Mouse (Mus musculus) c-Kit-negative CD71-positive TER-119-positive erythroid progenitor cells, embryonic 14.5 days (primary cell): ENCODE data around the gene Glrx5.

Experiments used
- DNase-seq: peaks from one replicate; pipeline ENCODE4 v3.0.0-alpha.2; 2013; ENCODE audit warnings: low read depth, low spot score

The Glrx5 gene

DNA sequence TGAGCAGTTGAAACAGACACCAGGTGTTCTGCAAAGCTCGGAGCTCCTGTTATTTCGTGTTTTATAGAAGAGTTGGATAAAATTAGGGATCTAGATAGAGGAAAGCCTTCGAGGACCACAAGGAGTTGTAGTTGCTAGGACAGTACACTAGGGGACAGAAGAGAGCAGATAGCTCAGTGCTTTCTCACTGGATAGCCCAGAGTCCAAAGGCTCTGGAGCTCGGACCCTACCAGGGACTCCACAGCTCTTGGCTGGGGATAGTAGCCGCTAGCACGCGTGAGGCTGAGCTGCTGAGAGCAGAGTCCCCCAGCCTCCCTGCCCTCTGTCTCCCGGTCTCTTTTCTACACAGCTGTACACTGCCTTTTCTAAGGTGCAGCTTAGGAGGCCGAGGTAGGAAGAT lies 41.2 kb downstream of the Glrx5 start:
- peak; percentile 38 for DNase-seq

- DNase-seq: no peak
Observed at GRCm38 (mm10) chr12:105075496-105075895, 43.0 kb downstream of the Glrx5 start.

DNA sequence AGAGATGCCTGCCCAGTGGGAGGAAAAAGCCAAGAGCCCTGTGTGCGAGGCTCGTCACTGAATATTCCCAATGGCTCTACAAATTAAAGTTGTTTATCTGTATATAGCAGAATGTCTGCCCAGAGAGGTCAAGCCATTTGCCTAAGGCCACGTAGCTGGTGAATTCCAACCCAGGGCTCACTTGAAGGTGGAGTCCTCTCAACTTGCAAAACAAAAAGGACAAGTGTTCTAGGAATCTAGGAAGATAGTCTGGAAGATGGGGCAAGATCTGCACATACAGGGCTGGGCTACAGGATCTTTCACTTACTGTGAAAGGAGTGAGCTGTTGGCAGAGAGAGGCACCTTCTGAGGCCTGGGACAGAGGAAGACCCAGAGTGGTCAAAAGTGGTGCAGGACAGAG lies 44.0 kb downstream of the Glrx5 start:
- DNase-seq: no peak

- no peak for DNase-seq
Observed at GRCm38 (mm10) chr12:105077232-105077631, 44.7 kb downstream of the Glrx5 start.

DNA sequence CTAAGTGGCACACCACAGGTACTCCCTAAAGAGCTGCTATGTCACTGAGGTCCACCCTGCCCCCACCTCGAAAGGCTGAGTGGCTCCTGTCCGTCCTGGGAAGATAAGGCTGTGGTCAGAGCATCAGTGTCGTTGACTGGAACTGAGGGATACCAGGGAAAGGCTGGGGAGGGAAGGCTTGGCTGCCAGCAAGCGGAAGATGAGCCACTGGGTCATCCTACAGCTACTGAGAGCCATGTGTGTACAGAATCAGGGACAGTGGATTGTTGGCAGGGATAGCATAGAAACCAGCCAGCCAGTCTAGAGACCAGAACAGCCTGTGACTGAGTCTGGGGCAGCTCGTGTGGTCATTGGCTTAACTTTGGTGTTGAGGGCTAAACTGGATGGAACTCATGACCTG lies 51.7 kb downstream of the Glrx5 start:
- DNase-seq: no peak

DNA sequence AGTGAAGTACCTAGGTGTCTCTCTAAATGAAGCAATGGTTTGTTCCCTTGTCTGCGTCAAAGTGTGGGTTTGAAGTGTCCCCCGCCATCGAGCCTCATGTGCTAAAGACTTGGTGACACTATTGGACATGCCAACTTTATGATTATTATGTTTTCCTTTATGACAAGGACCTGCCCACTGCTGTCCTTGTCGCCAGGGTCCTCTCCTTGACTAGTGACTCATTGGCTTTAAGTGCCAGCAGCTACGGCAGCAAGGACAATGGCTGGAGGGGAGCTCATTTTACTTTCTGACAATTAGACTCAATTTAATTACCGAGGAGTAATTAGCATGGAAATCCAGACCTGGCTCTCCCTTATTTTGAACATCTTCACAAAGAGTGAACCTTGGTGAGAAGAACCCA lies 52.3 kb downstream of the Glrx5 start:
- DNase-seq: no peak

DNA sequence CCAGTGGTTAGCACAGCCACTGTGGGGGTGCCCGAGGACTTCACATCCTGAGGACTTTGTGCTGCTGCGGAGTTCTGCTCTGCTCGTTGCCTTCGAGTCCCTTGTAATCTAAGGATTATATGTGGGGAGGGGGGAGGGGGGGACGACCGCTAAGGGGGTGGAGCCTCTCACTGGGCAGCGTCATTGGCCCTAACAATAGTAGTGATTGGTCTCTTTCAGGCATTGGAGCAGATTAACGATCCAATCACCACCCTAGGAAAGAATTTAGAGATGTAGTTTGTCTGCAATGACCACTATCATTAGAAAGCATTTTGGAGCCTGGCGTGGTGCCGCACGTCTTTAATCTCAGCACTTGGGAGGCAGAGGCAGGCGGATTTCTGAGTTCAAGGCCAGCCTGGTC lies 52.8 kb downstream of the Glrx5 start:
- no peak for DNase-seq

DNA sequence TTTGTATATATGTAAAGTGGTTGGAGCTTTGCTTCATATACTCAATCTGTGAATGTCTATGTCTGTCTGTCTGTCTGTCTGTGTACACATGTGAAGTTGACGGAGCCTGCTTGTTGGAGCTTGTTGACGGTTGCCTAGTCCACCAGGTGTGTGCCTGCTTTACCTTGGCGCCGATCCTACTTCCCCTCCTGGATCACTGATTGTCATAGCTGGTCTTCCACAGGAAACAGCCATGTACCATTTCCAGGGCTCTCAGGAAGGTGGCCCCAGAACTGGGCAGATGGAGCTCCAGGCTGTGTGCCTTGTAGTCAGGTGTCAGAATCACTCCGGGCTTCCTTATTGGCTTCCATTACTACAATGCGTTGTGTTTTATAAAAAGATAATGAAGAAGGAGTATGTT lies 54.3 kb downstream of the Glrx5 start:
- no peak for DNase-seq

GRCm38 (mm10) chr12:105087353-105087752 lies 54.9 kb downstream of the Glrx5 start:
- DNase-seq: no peak

GRCm38 (mm10) chr12:105089231-105089630 lies 56.7 kb downstream of the Glrx5 start:
- no peak for DNase-seq

DNA sequence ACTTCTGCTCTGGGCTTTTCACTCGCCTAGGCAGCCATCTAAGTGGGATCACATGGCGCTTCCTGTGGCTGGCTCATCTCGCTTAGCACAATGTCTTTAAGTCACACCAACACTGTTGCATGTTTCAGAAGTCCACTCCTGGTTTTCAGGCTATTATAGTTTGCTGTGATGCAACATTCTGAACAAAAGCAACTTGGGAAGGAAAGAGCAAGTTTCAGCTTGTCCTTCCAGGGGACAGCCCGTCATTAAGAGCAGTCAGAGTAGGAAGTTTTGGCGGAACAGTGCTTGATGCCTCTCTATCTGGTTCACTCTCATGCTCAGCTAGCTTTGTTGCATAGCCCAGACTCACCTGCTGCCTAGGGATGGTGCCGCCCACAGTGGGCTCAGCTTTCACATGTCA lies 59.1 kb downstream of the Glrx5 start:
- no peak for DNase-seq
